Mouse (Mus musculus): ENCODE measurements around the gene Tsacc. TPM values are rescaled to one million over a fixed set of nuclear protein-coding genes. Genes with fewer than 3 reads are reported as not detected.
"Not testable (repeated sequence)": the region's sequence is repeated elsewhere in the genome, so short reads cannot be mapped to it uniquely, and the experiment has no call there.

The Tsacc gene
- total RNA-seq, 2 experiments from 2014 or later: 10.9 to 12.5 TPM

DNA sequence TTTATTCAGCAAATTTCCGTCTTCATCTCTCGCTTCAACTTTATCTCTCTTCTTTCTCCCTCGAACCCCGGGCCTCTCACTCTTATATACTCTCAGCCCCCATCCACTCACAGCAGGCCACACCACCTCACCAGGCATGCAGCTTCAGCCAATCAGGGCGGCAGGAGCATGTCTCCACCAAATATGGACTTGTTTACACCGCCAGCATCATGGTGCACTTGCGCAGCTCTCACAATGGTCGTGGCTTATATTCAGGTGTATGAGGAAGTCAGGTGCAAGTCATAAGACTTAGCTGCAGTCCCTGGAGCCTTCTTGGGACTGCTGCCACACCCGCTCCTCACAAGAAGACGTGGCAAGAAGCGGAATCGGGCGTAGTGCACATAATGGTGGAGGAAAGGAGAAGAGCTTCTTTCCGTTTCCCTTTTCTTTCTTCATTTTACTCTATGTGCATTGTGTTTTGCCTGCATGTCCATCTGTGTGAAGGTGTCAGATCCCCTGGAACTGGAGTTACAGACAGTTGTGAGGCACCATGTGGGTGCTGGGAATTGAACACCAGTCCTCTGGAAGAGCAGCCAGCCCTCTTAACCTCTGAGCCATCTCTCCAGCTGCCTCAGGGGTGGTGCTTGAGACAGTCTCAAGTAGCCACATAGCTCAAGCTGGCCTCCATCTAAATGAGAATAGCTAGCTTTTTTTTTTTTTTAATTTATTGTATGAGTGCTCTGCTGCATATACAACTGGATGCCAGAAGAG is 11.8 kb downstream of the Tsacc start:
- not testable (repeated sequence) for DNase-seq (ENCODE audit: low spot score in 2 of 2)

DNA sequence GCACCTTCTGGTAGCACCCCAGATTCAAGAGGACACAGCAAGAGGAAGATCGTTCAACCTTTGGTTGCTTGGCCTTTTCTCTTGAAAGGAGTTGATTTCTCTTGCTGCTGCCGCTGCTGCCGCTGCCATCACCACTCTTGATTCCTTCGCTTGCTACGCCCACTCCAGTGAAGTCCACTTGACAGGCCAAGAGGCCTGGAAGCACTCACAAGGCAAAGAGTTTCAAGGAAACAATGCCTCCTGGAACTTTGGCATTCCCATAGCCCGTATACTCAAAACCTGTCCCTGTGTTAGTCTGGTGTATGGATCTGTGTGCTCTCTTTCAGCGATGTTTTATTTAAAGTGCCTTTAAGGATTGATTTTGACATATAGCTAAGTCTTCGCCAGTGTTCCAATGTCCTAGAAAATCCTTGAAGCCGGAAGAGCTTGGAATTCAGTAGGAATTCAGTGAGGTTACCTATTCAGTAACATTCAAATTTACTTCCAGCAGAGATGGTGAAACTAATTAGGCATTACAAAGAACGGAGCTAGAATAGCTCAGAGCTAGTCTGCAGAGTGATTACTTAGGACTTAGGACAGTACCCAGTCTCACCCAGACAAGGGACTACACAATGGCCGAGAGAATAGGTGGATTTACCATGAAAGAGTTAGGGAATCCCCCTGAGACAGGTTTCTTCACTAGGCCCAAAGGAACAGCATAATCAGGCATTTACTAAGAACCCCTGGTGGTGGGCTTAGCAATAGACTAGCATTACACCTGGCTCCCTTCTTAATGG is 15.5 kb downstream of the Tsacc start:
- not testable (repeated sequence) for DNase-seq (ENCODE audit: low spot score in 2 of 2)

DNA sequence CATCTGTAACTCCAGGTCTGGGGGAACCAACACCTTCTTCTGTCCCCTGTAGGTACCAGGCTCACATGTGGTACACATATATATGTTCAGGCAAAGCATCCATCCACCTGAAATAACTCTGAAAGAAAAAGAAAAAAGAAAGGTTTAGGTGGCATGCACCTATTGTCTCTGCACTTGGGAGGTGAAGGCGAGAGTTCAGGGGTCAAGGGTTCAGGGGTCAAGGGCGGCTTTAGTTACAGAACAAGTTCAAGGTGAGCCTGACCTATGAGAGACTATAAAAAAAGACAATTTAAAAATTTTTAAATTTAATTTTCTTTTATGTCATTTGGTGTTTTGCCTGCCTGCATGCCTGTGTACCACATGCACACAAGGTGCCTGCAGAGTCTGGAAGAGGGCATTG is 16.8 kb downstream of the Tsacc start:
- no peak for DNase-seq (ENCODE audit: low spot score in 2 of 2)

DNA sequence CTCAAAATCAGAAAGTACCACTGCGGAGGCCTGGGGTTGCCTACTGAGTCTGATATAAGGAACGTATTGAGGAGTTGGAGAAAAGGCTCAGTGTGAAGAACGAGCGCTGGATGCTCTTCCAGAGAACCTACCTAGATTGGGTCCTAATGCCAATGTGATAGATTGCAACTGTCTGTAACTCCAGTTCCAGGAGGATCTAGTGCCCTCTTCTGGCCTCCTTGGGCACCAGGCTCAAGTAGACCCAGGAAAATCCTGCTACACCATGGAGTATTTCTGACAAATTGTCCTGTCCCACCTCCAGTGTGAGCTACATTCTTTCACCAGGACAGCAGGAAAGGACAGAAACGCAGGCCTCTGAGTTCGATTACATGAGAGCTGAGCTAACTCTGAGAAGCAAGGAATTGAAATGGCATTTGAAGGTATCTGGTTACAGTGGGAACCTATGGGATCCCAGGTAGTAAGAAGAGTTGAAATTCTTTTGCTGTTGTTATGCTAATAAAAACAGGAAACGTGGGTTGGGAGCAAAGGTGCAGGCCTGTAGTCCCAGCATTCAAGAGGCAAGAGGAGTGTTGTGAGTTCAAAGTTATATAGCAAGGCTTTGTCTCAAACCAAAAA is 20.2 kb downstream of the Tsacc start:
- no peak for DNase-seq (ENCODE audit: low spot score in 2 of 2)

DNA sequence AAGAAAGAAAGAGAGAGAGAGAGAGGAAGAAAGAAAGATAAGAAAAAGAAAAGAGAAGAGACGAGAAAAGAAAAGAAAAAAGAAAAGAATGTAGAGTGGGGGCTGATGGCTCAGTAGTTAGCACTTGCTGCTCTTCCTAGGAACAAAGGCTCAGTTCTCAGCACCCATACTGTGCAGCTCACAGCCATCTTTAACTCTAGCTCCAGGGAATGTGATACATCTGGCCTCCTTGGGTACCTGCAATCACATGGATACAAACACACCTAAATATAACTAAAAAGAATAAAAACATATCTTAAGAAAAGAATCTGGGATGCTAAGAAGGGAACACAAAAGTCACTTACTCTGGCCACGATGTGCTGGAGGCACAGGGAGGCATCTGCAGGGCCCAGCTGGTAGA is 20.7 kb downstream of the Tsacc start:
- no peak for DNase-seq (ENCODE audit: low spot score in 2 of 2)

DNA sequence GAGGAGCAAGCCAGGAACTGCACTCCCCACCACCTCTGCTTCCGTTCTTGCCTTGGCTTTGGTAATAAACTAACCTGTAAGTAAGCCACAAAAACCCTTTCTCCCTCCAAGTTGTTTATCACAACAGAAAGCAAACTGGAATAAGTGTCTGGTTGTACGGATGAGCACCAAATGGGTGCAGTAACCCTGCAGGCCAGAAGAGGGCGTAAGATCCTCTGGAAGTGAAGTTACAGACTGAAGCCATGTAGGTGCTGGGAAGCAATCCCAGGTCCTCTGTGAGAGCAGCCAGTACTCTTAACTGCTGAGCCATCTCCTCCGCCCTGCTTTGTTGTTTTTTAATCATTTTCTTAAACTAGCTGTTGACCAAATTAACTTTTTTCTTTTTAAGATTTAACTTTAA is 22.8 kb downstream of the Tsacc start:
- no peak for DNase-seq (ENCODE audit: low spot score in 2 of 2)

DNA sequence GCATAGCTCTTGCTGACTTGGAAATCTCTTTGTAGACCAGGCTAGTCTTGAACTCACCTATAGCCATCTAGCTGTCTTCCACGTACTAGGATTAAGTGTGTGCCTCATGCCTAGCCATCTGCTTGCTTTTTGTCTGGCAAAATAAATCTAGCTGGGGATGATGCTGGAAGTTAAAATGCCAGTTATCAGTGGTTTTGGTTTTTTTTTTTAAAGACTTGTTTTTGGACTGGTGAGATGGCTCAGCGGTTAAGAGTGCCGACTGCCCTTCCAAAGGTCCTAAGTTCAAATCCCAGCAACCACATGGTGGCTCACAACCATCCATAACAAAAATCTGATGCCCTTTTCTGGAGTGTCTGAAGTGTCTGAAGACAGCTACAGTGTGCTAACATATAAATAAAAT is 24.9 kb downstream of the Tsacc start:
- no peak for DNase-seq (ENCODE audit: low spot score in 2 of 2)

DNA sequence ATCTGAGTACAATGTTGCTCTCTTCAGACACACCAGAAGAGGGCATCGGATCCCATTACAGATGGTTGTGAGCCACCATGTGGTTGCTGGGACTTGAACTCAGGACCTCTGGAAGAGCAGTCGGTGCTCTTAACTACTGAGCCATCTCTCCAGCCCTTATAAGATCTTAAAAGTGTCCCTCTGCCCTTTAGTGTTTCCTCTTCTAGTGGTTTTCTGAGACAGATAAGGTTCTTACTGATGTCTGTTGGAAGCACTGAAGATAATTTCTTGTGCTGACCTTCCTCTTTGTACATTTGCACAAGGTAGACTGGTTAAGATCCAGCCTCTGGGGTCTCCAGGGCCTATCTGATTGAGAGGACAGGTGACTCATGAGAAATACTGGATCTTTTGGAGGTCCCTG is 25.5 kb downstream of the Tsacc start:
- not testable (repeated sequence) for DNase-seq (ENCODE audit: low spot score in 2 of 2)

DNA sequence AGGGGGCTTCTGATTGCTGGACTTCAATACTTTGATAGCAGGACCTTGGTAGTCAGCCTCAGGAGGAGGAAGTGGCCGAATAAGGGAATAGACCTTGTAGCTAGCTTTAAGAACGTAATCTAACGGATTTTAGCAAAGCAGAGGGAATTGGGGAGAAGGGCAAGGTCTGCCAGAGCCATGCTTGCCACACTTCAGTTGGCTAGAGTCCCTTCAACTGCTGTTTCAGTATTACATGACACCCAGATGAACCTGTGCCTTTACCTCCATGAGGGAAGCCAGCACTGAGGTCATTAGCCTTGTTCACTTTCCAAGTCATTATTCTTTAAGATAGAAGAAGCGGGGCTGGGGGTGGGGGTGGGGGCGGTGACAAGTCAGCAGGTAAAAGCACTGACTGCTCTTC is 27.8 kb downstream of the Tsacc start:
- no peak for DNase-seq (ENCODE audit: low spot score in 2 of 2)

DNA sequence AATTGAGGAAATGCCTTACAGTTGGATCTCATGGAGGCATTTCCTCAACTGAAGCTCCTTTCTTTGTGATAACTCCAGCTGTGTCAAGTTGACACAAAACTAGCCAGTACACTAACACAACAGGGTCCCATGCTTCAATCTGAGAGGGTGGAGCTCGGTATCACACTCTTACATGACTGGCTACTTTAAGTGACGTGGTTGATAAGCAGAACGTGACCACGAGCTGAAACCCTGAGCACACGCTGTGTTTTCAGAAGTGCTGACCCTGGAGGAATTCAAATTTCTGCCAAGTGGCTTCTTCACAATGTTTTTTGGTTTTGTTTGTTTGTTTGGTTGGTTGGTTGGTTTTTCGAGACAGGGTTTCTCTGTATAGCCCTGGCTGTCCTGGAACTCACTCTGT is 28.8 kb downstream of the Tsacc start:
- not testable (repeated sequence) for DNase-seq (ENCODE audit: low spot score in 2 of 2)

DNA sequence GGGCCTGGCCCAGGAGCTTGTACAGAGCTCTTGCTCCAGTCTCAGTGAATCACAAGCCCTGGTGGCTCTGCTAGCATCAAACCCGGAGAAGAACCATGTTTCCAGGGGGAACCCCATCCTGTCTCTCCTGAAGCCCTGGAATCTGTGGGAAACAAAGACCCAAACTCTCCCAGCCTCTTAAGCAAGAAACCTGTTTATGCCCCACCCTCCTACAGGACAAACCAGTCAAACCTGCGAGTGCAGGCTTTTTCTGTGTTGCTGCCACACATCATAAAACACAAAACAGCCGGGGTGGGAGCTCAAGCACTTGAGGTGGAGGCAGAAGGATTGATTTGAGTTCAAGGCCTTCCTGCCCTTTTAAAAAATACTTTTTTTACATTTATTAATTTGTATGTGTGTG is 34.5 kb downstream of the Tsacc start:
- no peak for DNase-seq (ENCODE audit: low spot score in 2 of 2)

DNA sequence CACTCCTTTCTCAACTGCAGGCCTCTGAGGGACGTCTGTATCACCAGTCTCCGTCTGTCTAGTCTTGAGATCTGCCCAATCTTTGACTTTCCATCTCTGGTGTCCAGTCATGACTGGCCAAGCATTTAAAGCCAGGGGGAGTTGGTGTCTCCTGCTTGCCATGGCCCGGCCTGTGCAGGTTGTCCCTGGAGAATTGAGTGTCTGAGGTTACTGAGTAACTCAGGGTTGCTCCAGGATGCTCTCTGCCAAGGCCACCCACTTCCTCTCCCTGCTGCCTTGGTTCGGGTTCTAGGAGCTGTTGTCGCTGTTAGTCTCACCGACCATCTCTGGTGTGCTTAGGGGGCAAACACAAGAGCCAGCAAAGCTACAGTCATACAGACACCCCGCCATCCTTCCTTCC is 40.4 kb downstream of the Tsacc start:
- DNase-seq (ENCODE audit: low spot score in 2 of 2): no peak

DNA sequence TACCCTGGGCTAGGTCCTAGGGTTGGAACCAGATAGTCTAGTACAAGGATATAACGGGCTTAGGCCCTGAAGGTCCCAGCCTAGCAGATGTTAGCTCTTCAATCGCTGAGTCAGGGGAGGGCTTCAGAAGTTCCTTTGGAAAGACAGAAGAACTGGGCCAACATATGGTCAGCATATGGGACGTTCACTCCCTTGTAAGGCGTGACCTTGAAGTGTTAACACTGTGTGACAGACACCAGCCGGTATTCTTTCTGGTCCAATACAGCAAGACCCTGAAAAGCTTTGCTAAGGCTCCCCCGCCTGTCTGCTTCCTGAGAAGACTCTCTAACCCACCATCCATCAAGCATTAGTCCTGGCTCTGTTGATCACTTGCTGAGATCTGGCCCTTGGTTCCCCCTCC is 40.8 kb downstream of the Tsacc start:
- DNase-seq (ENCODE audit: low spot score in 2 of 2): no peak

DNA sequence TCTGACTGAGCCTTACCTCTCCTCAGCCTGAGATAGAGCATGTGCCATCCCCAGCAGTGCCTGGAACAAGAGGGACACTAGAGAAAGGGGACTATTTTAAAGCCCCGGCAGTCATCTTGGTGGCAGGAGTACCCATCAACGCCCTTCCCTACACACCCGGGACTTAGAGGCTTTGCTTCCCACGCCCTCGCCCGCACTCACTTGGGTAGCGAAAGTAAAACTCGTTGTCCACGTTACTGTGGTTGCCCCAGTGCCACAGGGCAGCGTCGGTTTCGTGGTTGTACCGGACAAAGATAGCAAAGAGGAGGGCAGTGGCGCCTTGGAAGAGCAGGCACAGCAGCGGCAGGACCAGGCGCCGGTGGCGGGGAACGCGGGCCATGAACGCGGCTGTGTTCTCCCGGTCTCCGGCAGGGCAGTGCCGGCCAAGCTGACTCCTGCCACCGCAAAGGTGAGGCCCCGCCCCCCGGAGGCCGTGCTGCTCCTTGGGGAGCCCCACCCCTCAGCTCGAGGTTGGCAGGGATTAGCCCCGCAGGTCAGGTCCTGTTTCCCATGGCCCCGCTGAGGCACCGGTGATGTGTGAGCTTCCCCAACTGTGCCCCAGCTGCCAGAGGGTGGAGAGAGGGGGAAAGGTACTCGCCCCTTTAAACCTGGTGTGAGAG is 42.4 kb downstream of the Tsacc start, which contains the start of gene Rhbg:
Gene Rhbg, minus strand, starts transcription at position 442 of the 659 bp plus-strand sequence.
- DNase-seq (ENCODE audit: low spot score in 2 of 2): no peak

DNA sequence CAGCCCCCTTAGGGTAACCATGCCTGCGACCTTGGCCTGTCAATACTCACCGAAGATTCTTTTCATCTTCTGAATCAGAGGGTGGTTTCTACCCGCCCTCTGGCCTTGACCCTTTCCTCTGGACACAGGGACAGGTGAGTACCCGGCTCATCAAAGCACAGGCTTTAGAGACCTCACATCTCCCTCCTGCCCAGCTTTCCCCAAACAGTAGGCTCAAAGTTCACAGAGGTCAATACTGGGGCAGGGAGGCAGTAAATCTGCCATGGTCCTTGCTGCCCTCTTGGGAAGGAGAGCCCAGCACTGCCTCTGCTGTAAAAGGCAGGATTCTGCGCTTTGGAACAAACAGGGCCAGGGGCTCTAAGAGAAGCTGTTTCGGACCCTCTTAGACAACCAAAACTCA is 44.1 kb downstream of the Tsacc start:
- DNase-seq (ENCODE audit: low spot score in 2 of 2): no peak

DNA sequence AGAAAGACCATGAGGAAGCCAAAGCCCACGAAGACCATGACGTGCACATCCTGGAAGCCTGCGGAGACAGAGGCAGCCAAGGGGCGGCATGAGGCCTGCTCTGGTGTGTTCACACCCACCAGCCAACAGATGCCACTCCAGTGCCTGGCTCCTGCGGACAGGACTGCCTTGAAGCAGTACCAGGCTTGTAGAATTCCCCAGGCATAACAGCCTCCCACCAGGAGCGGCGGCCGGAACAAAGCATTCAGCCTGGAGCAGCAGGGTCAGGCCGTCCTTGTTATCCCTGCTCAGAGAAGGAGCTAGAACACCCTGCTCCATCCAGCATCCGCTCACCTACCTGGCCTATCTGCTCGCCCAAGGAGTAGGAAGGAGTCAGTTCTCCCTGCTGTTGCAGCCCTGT is 48.4 kb downstream of the Tsacc start:
- DNase-seq (ENCODE audit: low spot score in 2 of 2): no peak

DNA sequence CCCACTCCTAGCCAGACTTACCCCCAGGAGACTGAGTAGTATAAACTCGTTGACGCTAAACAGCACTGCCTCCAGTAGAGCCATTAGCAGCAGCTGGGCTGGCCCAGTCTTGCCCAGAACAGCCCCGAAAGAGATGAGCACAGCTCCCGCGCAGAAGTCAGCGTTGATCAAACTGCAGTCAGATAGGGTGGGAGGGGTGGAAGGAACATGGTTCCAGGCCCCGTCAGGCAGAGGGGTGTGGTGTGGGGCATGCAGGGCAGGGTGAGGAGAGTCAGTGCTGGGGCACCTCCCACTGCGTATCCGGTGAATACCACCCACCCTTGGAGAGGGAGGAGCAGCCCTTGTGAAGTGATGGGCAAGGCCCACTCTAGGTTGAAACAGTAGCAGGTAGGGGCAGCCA is 49.1 kb downstream of the Tsacc start:
- no peak for DNase-seq (ENCODE audit: low spot score in 2 of 2)

DNA sequence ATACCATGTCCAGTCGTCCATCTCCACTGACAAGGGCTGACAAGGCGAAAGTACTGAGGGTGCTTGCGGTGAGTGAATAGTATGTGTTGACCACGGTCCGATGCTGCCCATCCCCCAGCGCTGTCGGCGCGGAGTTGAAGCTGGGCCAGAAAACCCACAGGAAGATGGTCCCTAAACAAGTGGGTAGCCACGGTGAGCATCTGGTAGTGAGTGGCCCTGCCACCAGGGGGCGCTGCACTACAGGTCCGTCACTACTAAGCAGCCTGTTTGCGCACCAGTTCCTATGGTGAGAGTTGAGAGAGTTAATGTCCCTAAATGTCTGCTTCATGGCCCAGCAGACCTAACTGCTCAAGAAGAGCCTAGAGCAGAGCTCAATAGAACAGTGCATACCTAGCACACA is 51.0 kb downstream of the Tsacc start:
- peak; percentile 53 to 71 for DNase-seq (ENCODE audit: low spot score in 2 of 2)

DNA sequence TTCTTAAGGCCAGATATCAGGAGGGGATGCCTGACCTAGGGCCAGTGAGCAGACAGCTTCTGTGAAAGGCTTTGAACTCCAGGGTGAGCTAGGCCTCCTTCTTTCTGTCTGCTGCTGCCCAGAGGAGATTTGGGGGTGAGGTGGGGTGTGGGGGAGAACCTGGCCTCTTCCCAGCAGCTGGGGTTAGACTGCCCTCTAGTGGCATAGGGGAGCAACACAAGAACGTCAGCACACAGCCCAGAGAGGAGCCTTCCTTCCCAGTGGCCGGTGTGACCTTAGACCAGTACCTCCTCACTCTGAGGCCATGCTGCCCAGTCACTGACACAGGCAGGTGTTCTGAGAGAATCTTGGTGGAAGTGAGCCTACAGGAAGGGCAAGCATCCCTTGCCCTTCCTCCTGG is 52.7 kb downstream of the Tsacc start:
- peak in 1 of 2 experiments; percentile 37 for DNase-seq (ENCODE audit: low spot score in 2 of 2)

DNA sequence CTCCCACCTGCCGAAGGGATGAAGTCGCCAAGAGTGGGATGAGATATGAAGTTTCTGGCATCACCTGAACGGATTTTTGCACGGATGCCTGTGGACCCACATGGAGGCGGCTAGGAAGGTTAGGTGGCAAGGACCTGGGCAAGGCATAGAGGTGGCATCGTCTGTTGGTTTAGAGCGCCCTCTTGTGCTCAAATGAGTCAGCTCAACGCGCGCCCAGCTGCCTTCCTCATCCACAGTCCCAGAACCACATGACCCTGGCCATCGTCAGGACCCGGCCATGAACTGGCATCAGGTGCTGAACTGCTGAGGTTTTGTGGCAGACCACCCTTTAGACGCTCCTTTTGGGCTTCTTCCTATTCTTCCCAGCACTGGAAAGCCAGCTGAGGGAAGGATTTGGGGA is 54.3 kb downstream of the Tsacc start:
- DNase-seq (ENCODE audit: low spot score in 2 of 2): peak; percentile 53 to 67

DNA sequence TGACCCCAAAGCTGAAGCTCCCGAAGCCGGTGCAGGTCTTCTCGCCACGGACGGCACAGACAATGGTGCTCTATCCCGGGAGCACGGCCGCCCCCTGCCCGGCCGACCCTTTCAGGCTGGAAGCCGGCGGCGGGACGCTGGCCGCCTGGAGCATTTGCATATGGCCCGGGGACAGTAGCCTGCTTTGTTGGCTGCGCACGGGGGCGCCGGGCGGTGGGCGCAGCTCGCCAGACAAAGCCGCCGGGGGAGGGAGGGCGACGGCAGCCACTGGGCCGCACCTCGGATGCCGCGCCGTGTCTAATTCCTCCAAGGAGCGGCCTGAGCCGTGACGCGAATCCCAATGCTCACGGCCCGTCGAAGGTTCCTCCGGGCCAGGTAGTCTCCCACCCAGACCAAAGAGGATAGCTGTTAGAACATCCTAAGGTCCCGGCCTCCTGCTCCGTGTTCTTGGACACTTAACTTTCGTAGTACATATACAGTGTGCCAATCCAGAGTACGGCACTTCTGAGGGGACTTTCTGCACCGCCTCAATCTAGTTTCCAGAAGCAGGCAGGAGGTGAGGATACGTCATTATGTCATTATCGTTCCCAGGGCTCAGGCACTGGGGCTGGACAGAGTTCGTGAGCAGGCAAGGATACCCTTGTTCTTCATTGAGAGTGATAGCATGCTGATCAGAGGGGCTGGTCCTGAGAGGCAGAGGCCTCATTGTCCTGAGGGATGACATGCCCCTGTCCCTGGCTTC is 55.6 kb downstream of the Tsacc start:
- DNase-seq (ENCODE audit: low spot score in 2 of 2): no peak
